Mouse (Mus musculus): ENCODE data around the gene Phf24.
A peak's percentile ranks its signal among the peaks of the same experiment; 100 is the strongest.

The Phf24 gene

DNA sequence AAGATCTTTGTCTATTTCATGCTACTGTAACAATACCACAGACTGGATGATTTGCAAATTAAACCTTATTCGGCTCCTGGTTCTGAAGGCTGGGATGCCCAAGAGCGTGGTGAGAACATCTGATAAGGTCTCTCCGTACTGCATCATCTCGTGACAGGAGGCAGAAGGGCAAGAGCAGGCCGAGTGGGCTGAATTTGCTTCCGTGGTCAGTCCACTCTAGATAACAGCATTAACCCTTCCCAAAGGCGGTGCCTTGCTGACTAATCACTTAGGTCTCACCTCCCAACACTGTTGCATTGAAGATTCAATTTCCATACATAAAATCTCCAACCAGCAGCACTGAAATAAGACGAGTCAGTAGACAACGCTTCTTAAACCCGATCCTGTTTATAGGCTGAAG lies 3.1 kb upstream of the Phf24 start:
- DNase-seq (ENCODE audit: low spot score) = no peak

DNA sequence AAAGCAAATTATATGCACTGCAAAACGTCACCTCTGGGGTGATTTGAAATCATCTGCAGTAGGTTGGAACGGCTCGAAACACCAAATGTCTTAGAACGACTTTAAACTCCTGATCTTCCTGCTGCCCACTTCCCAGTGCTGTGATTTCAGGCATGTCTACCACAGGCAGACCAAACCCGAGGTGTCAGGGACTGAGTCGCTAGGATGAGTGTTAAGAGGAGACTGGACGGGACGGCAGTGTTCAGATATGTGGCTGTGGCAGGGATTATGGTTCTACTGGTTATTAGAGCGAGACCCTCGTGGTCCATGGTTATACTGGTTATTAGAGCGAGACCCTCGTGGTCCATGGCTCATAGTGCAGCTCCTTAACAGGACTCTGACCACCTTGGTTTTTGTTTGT lies 1.1 kb upstream of the Phf24 start:
- no peak for DNase-seq (ENCODE audit: low spot score)

DNA sequence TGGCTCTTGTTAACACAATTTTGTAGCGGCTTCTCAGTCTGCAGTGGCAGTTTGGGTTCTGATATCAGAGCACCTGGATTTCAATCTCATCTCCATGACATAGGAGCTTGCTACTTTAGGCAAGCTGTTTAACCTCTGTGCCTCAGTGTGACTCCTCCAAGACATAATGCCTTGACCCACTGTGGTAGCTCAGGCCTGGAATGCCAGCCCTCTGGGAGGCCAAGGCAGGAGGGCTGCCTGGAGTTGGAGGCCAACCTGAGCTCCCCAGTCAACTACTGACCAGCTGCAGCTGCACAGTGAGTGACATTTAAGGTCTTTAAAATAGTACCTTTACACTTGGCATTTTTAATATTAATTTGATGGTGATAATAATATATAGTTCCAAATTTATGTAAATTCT lies 494 bp upstream of the Phf24 start:
- DNase-seq (ENCODE audit: low spot score) = no peak

DNA sequence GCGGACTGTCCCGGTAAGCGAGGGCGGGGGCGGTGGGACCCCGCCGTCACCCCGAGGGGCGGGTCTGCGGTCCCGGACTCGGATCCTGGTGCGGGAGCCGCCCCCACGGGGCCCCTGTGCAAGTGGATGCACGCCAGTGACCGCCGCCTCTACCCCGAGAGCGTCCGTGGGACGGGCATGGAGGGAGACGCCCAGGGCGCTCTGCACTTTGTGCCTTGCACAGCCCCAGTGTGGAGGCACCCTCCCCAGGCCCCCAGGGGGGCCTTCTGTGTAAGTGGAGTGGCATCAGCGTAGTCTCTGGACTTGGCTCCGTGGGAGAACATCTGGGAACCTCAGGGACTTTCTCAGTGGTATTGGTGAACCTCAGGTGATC lies 928 bp downstream of the Phf24 start:
- no peak for DNase-seq (ENCODE audit: low spot score)

DNA sequence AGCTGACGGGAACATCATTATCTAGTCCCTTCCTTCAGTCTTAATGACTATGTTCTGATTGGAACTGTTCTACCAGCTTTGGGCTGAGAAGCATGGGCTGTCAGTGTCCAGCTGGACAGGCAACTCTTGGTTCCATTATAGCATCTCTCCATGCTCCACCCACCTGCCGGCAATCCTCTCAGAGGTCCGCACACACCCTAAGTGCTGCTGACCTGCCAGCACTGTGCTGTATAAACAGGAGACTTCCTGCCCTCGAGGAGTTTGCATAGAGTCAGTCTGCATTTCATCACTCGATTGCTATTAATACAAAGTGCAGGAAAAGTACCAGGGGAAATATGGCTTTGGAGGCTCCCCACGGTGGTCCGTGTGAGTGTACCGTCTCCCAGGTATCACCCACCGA lies 4.3 kb downstream of the Phf24 start:
- DNase-seq (ENCODE audit: low spot score) = no peak

DNA sequence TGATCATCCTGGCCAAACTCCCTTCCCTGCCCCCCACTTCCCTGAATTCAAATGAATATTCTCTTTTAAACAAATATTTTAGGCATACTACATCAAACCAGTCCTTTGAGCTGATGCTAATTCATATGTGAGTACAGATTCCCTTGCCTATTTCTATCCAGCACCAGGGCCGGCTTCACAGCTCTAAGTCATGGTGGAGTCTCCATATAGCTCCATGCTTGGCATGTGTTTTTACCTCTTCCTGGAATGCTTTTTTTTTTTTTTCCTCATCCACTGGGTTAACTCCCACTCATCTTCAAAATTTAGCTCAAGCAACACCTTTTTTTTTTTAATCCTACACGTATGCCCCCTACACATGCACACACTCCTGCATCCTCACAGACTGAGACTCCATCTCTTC lies 5.1 kb downstream of the Phf24 start:
- no peak for DNase-seq (ENCODE audit: low spot score)

DNA sequence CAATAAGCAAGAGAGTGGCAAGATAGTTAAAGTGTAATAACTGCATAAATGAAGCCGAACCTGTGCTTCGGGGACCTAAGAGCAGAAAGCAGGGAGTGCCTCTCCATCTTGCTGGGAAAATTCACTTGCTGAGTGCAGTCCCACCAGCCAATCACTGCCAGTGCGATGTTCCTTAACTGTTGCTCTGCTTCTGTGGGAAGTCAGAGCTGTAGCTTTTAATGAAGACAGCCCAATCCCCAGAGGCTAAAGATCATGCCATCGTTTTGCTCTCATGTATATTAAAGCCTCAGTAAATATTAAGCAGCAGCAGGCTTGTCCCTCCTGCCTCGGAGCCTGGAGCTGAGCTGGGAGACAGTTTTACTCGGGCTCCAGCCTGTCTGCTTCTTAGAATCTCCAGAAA lies 5.6 kb downstream of the Phf24 start:
- DNase-seq (ENCODE audit: low spot score) = no peak

DNA sequence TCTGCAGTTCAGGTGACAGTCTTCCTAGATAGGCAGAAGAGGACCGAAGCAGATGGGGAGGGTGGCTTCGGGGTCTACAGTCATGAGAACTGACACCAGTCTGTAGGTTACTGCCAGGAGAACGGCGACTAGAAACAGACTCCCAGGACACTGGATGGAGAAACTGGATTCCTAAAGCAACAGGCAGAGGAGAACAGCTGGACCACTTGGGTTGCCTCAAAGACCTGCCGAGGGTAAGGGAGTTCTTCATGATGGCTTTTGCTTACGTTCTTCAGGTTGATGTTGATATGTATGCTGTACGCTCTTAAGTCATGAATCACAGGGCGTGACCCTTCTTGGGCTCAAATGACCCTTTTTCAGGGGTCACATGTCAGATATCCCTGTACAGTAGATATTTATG lies 6.0 kb downstream of the Phf24 start:
- DNase-seq (ENCODE audit: low spot score) = no peak

DNA sequence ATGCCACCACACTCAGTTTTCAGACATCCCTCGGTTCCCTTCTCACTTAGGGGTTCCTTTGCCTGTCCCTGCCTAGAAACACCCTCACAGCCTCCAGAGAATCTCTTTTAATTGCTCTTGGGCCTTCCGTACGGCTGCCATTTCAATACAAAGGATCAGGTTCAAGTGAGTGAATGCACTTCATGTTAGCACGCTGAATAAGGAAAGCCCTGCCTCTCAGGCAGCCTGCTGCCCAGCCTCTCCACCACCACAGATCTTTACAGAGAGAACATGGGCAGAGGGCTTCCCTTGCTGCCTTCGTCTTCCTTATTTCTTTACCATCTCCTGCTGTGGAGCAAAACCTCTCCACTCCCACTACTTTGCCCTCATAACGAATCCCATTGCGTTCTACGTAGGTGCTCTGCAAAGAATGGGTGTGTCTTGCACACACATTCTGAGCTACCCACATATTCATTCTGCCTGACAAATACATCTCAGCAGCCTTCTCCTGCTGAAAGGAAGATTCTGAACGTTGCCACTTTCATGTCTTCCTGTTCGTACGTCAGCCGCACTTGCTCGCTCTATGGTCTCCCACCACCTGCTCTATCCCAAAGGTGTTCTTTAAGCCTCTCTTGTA lies 7.7 kb downstream of the Phf24 start:
- DNase-seq (ENCODE audit: low spot score) = no peak

DNA sequence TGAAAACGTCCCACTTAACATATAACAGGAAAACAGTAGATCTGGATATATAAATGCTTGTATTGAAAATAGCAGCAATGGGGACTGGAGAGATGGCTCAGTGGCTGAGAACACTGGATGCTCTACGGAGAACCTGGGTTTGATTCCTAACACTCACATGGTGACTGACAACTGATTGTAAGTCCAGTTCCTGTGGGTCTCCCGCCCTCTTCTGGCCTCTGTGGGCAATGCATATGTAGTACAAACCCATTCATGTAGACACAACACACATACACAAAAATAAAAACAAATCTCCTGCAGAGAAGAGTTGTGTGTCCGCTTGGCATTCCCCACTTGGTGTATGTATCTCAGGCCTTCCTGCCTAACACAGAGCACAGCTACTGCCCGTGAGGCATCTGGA lies 11.7 kb downstream of the Phf24 start:
- no peak for DNase-seq (ENCODE audit: low spot score)

DNA sequence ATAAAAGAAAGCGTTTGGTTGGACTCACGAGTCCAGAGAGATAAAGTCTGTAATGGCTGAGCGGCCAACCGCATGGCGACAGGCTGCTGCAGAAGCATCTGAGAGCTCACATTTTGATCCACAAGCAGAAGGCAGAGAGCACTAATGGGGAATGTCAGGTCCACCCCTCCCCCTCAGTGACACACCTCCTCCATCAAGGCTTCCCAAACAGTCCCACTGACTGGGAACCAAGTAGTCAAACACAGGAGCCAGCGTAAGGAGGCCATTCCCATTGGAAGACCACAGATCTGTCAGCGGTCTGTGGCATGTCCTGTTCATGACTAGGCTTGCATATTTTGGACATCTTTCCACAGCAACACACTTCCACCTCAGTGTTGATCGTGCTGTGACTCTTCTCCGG lies 12.5 kb downstream of the Phf24 start:
- DNase-seq (ENCODE audit: low spot score) = no peak

DNA sequence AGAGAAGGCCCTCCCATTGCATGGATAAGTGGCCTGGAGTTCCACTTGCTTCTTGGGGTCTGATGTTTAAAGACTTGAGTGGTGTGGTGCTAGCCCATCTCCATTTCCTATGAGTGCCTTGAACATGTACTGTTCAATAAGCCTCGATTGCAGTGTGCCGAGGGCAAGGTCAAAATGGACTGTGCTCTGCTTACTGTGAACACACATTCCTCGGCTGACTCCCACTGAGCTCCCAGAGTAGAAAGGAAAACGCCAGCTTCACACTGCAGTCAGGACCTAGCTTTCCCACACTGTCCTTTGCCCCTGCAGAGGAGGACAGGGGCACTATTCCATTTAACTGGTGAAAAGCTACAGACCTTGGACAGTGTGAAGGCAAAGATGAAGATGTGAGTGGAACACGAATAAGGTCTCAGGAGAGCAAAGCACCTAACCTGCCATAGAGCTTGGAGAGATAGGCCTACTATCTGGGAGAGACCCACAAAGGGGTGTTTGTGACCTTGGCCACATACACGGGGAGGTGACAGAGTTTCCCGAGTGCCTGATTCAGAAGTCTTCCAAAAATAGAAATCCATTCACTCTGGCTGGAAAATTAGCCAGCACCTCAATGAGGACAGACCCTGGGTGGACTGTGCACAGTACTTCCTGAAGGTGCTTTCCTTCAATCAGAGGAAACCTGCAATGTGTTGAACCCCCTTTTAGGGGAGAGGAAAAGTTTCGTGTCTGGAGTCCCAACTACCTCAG lies 15.9 kb downstream of the Phf24 start:
- DNase-seq (ENCODE audit: low spot score) = no peak

DNA sequence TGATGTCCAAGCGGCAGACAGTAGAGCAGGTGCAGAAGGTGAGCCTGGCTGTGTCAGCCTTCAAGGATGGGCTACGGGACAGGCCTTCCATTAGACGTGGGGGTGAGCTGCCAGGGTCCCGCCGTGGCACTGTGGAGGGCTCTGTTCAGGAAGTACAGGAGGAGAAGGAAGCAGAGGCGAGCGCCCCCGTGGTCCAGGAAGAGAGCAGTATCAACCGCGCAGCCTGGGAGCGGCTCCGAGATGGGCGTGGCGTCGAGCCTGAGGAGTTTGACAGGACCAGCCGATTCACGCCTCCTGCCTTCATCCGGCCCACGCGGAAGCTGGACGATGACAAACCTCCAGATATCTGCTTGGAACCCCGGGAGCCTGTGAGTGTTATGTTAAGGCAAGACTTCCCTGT lies 17.2 kb downstream of the Phf24 start:
- DNase-seq (ENCODE audit: low spot score) = peak; percentile 53

DNA sequence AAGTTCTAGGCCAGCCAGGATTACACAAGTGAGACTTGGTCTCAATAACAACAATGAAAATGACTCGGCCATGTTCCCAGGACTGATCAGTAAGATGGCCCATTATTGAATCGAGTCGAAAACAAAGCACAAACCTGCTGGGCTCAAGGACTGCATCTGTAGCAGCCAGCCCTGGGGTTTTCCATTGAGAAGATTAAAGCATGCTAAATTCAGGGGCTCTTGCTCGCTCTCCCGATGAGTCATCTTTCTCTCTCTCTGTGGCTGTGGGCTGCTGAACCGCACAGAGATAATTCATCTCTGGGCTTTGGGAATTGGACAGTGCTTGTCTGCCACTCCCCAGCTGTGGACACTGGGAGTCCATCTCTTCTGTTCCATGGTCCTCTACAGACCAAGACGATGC lies 24.9 kb downstream of the Phf24 start:
- DNase-seq (ENCODE audit: low spot score) = no peak

DNA sequence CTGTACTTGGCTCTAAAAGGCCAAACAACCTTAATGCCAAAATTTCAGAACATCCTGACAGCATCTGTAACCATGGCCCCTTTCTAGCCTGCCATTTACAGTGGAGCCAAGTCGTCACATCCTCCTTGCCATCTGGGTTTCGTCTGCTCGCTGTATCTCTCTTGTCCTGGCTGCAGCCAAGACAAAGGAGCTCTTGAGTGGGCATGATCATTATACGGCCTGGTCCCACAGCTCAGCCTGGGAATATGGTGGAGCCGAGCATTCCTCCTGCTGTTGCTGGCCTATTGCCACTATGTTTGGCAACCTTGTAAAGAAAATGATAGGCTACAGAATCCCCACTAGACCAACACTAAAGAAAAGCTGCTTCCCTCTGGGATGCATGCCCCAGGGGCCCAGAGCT lies 26.9 kb downstream of the Phf24 start:
- DNase-seq (ENCODE audit: low spot score) = no peak

DNA sequence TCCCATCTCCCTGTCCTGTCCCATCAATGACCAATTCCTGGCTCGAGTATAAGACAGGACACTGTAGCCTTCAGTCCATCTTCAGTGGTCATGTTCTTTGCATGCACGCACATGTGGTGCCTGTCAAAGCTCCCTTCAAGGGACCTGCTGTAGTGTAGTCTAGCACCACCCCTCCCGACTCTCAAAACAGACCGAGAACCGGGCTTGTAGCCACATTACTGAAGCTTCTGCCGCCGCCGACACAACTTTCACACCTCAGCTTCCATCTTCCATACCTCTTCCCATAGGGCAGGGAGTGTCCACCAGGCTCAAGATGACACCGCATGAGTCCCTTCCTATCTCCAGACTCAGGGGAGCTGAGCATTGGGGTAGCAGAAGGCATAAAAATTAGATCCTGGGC lies 27.7 kb downstream of the Phf24 start:
- no peak for DNase-seq (ENCODE audit: low spot score)

DNA sequence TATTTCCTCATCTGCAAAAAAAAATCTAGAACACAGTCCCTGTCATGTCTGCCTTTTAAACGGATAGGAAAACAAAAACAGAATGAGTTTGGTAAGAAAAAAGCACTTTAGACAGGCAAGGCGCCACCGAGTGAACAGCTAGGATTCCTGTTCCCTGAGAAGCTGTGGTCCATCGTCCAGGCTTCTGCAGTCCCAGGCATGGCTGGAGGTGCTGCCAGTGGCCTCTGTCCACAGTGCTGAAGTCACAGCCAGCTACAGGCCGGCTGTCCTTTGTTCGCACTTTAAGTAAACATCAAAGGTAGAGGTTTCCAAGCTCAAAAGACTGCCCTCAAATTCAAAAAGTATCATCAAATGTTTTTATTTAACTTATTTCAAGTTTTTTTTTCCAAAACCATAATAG lies 28.6 kb downstream of the Phf24 start:
- DNase-seq (ENCODE audit: low spot score) = no peak

DNA sequence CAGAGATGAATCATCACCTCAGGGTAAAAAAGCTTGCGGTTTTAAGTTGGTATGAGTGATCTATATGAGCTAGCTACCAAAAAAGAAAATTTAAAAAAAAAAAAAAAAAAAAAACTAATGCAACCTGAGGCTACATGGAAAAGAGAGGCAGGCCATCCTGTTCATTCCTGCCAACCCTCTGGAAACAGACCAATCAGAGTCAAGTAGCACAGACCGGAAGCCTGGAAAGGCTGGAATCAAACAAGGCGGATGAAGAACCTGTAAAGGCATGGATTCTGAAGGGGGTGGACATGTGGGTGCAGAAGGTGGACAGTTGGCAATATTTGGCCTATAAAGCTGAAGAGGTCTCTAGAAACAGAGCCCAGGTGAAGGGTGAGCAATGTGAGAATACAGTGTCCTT lies 29.0 kb downstream of the Phf24 start:
- DNase-seq (ENCODE audit: low spot score) = no peak

DNA sequence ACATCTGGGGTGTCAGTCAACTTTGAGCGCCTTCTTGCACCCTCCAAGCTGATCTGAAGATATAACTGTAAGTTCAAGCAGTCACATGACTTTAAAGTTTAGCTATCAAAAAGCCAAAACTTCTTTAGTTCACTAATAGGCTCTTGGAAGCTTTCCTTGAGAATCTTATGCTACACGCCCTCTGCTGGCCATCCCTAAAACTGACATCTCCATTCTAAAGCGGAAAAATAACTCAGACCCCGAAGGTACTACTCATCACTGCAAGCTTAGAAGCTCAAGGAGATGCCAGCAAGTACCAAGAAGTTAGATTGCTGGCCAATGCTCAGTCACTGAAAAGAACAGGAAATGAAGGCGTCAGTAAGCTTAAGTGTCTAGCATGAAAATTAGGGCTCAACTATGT lies 29.5 kb downstream of the Phf24 start:
- DNase-seq (ENCODE audit: low spot score) = peak; percentile 47

DNA sequence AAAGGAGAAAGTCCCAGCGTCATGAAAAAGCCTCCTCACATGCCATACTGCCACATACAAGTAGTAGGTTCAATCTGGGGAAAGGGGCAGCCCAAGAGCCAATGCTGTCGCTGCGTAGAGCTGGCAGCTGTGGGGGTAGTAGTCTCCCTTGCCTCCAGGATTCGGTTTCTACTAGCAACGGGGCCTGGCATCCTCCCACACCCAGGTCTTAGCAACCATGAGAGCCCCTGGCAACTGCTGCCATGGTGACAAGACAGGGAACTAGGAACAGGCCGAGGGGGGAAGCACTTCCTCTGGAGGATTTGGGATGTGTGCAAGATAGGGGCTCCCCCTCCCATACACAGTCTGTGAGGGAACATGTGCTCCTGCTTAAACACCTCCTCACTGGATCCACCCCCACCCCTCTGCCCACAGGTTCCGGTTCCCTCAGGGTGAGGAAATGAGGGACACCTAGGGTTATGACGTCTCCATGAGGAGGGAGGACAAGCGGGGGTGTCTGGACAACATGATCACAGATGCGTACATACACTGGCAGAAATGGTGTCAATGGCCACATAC lies 30.4 kb downstream of the Phf24 start:
- no peak for DNase-seq (ENCODE audit: low spot score)

DNA sequence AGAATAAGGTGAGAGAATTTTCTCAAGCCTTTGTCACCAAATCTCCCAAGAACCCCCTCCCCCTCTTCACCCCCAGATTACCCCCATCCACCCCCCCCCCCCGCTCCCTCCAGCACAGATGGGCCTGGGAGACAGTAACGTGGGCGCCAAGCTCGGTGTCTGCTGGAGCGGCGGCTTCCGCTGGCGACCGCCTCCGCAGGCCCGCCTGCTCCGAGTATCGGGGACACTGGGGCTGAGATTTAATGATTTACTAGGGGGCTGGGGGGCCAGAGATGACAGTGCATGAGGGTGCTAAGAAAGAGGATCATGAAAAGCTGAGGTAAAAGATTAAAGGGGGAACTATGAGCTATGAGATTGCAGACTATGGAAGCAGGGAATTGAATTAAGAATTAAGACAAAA lies 32.1 kb downstream of the Phf24 start:
- DNase-seq (ENCODE audit: low spot score) = no peak

DNA sequence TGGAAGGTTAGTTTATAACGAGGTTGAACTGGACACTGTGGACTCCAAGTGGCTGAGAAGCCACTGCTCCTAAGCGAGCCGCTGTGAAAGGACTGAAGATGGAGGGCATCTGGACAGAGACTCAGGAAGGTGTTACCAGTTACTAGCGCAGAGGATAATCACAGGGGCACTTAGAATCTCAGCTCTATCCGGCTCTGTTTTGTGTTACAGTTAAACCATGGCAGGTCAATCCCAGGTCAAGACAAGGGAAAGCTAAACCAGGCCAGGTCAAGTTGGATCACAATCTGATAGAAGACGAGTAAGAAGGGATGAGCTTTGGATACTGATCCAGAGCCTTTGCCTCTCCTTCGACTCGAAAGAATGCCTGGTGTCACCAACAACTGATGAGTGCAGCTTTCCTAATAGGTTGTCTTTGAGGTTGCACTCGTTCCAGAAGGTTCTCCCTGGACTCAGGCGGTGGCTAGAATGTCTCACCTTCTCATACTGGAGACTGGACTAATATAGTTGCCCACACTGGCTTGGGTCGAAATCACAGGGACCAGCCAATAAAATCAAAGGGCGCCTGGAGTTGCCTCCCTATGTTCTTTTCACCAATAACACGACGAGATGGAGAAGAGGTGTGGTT lies 32.7 kb downstream of the Phf24 start:
- no peak for DNase-seq (ENCODE audit: low spot score)

DNA sequence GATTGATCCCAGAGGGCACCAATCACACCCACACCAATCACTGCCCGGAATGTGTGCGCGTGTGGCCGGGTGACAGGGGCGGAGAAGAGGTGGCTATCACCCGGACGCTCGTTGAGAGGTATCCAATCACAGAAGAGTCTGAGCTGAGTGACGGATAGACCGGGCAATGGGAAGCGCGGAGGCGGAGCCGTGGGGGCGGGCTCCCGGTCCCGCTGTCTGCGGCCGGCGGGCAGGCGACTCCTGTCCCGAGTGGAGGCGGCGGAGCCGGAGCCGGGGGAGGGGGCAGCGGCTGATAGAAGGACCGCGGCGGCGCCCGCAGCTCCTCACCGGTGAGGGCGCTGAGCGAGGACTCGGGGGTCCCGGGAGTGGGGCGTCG lies 33.2 kb downstream of the Phf24 start, which contains the start of gene Dnajb5:
Gene Dnajb5, plus strand, starts transcription at position 139 of the 376 bp plus-strand sequence.
- peak; percentile 95 for DNase-seq (ENCODE audit: low spot score)
